Mouse (Mus musculus) hindbrain, postnatal 0 days (tissue): ENCODE measurements around the gene Cdk19. TPM values are rescaled to one million over a fixed set of nuclear protein-coding genes. Genes with fewer than 3 reads are reported as not detected.

ENCODE experiments used
- ATAC-seq: fragments of 200-750 bp; cut with Nextera tagmentation; 2 replicates; pipeline ENCODE4 v1.8.0; 2017; ENCODE audit warnings: mild to moderate bottlenecking, moderate TSS enrichment, moderate library complexity
- DNase-seq: peaks from one replicate; pipeline ENCODE4 v3.0.0-alpha.2; 2015; ENCODE audit warnings: low spot score
- H3K27ac ChIP-seq: fragments of 300-500 bp; sonication (generic); 2 replicates; pipeline ENCODE4 v1.5.1; 2014; ENCODE audit warnings: mild to moderate bottlenecking
- H3K27me3 ChIP-seq: fragments of 300-500 bp; sonication (generic); 2 replicates; pipeline ENCODE4 v1.6.1; 2014; ENCODE audit warnings: low read length, mixed read lengths; ENCODE audit not compliant: insufficient read depth
- H3K36me3 ChIP-seq: fragments of 300-500 bp; sonication (generic); 2 replicates; pipeline ENCODE4 v1.6.1; 2014; ENCODE audit warnings: low read length, mixed read lengths; ENCODE audit not compliant: insufficient read depth
- H3K4me1 ChIP-seq: fragments of 300-500 bp; sonication (generic); 2 replicates; pipeline ENCODE4 v1.6.1; 2014; ENCODE audit warnings: antibody characterized with exemption, low read length, mixed read lengths; ENCODE audit not compliant: insufficient read depth
- H3K4me2 ChIP-seq: fragments of 300-500 bp; sonication (generic); 2 replicates; pipeline ENCODE4 v1.6.1; 2014; ENCODE audit warnings: low read depth, mild to moderate bottlenecking, low read length, moderate library complexity, mixed read lengths
- H3K4me3 ChIP-seq: fragments of 300-500 bp; sonication (generic); 2 replicates; pipeline ENCODE4 v1.5.1; 2014; ENCODE audit warnings: low read length
- H3K9ac ChIP-seq: fragments of 300-500 bp; sonication (generic); replicated peaks from 2 replicates; pipeline ENCODE4 v1.6.1; 2014; ENCODE audit warnings: mild to moderate bottlenecking, low read length, moderate library complexity, mixed read lengths
- H3K9me3 ChIP-seq: fragments of 300-500 bp; sonication (generic); 2 replicates; pipeline ENCODE4 v1.6.1; 2016; ENCODE audit warnings: low read length, mixed read lengths
- CTCF ChIP-seq: IDR thresholded peaks from 2 replicates; pipeline ENCODE4 v1.5.1; 2016; ENCODE audit warnings: antibody characterized with exemption, control low read depth, low read depth
- WGBS: fragments of 180-500 bp; shearing (Covaris S2); extraction: QIAGEN DNeasy Blood & Tissue Kit; methylation state at CpG from one replicate; pipeline ENCODE4 v1.1.7; 2014; 5-methylcytosine and 5-hydroxymethylcytosine counted together
- polyA plus RNA-seq: library from polyadenylated mRNA; unstranded; fragments of >200 nt; fragmentation: Nextera tagmentation; extraction: Ambion mirVana; gene quantifications from 2 replicates; pipeline ENCODE4 v1.2.1, GENCODE M21; 2015
- total RNA-seq: library from RNA; depleted of rRNA; stranded (reverse); fragments of >200 nt; gene quantifications from 2 replicates; pipeline ENCODE4 v1.2.3, GENCODE M21; 2014

The Cdk19 gene
- total and polyA plus RNA-seq, 2 experiments from 2014 or later: 7.1 to 19.6 TPM

DNA sequence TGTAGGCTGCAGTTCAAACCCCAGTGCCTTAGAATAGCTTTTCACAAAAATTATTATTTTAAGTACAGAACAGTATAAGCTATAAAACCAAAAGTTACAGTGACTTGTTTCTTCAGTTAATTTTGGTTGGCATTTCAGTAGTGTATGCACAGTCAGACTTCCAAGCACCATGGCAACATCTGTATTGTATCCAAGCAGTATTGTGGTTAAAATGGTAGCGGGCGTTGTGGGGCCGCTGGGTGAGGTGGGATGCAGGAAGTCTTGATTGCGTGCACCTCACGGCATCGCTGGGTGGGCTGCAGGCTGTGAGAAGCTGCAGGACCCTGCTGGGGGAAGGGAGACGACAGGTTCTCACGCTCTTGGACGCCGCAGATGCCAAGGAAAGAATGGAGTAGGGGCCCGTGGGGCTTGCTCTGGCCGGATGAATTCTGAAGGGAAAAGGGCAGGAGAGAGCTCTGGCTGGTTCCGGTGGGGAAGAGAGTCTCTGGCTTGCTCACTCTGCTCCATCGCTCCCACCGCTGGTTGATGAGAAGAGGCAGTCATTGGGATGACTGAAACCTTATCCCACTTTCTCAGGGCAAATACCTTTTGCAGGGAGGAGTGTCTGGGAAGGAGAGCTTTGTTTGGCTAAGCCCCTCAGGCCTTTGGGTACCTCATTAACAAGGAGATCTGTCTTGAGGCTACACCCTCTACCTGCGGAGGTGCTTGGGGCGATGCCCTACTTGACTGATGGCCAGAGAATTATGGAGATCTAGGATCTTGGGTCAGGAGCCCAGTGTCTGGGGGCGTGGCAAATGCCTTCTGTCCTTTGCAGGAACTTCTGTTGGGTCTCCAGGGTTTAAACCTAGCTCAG is 86.1 kb downstream of the Cdk19 start:
- TF ChIP-seq CTCF: no peak

DNA sequence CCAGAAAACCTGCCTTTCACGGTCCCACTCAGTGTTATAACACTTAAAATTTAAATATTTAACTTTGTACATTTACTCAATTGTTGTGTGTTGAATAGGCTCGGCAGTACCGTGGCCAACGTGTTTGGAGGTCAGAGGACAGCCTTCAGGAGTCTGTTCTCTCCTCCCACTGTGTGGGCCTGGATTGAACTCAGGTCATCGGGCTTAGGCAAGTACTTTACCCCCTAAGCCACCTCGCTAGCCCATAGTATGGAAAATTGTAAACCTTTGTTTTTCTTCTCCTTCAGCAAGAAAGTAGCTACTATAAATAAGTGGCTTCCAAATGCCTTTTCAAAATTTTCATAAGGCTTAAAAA is 86.7 kb downstream of the Cdk19 start:
- Histone ChIP-seq H3K27ac (no peak overlapping the region), H3K4me1 (no peaks in the 10 kb centered on the region), H3K4me3 (no peak overlapping the region), H3K4me2 (no peak overlapping the region), H3K36me3 (no peaks in the 10 kb centered on the region), H3K9ac (no peak overlapping the region), H3K27me3 (no peaks in the 10 kb centered on the region), H3K9me3 (no peaks in the 10 kb centered on the region)
- ATAC-seq (no peak), DNase-seq (no peak)
- whole genome bisulfite sequencing: 36% methylated on average over 6 of the region's 6 CpGs
- TF ChIP-seq CTCF: no peak

More for the DNA sequence above, 86.1 kb downstream of the Cdk19 start:
- 23% methylated on average over 18 of the region's 18 CpGs for WGBS
- Histone ChIP-seq H3K9ac (0 out of 2 replicates have a peak overlapping the region, but pooled peaks have one; percentile 14), H3K4me2 (peak overlapping the region; percentile 50), H3K27me3 (no peaks in the 10 kb centered on the region), H3K27ac (peak overlapping the region; percentile 8), H3K4me3 (peak overlapping the region; percentile 18), H3K36me3 (no peaks in the 10 kb centered on the region), H3K9me3 (no peaks in the 10 kb centered on the region), H3K4me1 (no peaks in the 10 kb centered on the region)
- ATAC-seq (peak; percentile 49; the same call in 1 of the 2 replicates), DNase-seq (peak; percentile 34)

DNA sequence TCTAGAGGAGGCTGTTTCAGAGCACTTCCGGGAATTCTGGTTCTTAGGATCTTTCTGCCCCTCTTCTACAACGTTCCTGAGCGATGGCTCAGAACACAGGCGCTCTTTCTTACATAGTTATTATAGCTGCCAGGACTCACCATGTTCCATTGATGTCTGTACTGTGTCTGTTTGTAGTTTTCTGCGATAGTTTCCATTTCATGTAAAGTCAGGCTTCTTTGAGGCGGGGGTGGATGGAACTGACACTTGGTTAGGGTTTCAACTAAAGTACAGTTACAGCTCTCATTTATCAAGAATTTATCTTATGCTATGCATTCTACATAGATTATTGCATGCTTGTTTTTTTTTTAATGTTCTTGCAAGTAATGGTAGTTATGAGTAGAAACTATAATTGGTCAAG is 89.3 kb downstream of the Cdk19 start:
- Histone ChIP-seq H3K9me3 (no peaks in the 10 kb centered on the region), H3K4me1 (no peaks in the 10 kb centered on the region), H3K4me2 (no peak overlapping the region), H3K9ac (no peak overlapping the region), H3K27me3 (no peaks in the 10 kb centered on the region), H3K4me3 (no peak overlapping the region), H3K36me3 (no peaks in the 10 kb centered on the region), H3K27ac (no peak overlapping the region)
- TF ChIP-seq CTCF: no peak
- WGBS: 89% methylated on average over 6 of the region's 6 CpGs
- ATAC-seq (no peak), DNase-seq (no peak)

DNA sequence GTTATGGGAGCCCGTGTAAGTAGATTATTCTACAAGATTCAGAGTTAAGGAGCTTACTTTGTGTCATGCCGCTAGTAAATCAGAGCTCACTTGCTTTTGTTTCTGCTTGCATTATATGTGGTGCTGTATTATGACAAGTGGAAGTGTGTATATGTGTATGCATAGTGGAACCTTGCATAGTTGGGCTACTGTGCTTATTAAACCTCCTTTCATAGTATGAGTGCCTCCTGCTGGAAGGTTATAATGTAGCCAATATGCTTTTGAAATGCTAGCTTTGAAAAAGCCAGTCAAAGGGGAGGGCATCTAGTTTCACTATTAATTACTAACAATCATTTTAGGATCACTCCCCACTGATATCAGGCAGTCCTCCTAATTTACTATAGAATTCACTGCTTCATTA is 89.7 kb downstream of the Cdk19 start:
- H3K9me3 ChIP-seq: no peaks in the 10 kb centered on the region
- no peak for ATAC-seq
- no peak overlapping the region for H3K4me2 ChIP-seq
- H3K4me1 ChIP-seq: no peaks in the 10 kb centered on the region
- TF ChIP-seq CTCF: no peak
- H3K4me3 ChIP-seq: no peak overlapping the region
- DNase-seq: no peak
- H3K9ac ChIP-seq: no peak overlapping the region
- H3K27ac ChIP-seq: no peak overlapping the region
- H3K27me3 ChIP-seq: no peaks in the 10 kb centered on the region
- H3K36me3 ChIP-seq: no peaks in the 10 kb centered on the region
- 85% methylated on average over 2 of the region's 2 CpGs for WGBS

DNA sequence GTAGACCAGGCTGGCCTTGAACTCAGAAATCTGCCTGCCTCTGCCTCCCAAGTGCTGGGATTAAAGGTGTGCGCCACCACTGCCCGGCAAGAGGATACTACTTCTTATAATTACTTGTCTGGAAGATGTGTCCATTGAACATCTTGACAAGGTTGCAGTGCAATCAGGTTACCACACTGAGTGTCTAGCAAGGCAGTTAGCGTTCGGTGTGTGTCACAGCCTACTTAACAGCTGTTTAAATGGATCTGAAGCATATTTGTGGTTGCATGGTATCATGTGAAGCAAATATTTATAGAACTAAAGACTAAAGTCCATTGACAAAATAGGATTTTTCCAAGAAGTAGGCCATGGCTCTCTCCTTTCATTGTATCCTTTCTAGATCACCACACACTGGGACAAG is 90.8 kb downstream of the Cdk19 start:
- no peaks in the 10 kb centered on the region for H3K36me3 ChIP-seq
- H3K4me1 ChIP-seq: no peaks in the 10 kb centered on the region
- H3K4me2 ChIP-seq: no peak overlapping the region
- H3K9ac ChIP-seq: no peak overlapping the region
- ATAC-seq (no peak), DNase-seq (no peak)
- 99% methylated on average over 4 of the region's 4 CpGs for WGBS
- H3K4me3 ChIP-seq: no peak overlapping the region
- no peak overlapping the region for H3K27ac ChIP-seq
- TF ChIP-seq CTCF: no peak
- no peaks in the 10 kb centered on the region for H3K27me3 ChIP-seq
- no peaks in the 10 kb centered on the region for H3K9me3 ChIP-seq

DNA sequence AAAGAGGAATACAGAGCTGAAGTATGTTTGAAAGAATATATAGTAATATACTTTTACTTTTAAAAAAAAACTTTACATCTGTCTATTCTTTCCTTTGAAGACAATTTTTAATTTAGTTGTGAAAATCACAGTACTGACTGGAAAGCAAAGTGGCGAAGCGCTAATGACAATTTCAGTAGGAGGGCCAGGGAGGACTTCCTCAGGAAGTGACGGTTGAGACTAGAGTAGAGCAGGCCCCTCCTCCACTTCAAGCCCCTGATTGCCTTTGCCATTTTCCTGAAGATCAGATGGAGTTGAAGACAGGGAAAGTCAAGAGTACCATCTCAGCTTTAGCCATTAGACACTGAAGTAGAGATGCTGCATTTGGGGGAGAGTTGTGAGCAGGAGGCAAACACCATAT is 92.6 kb downstream of the Cdk19 start:
- Histone ChIP-seq H3K27ac (no peak overlapping the region), H3K9ac (no peak overlapping the region), H3K9me3 (no peaks in the 10 kb centered on the region), H3K4me2 (no peak overlapping the region), H3K27me3 (no peaks in the 10 kb centered on the region), H3K4me1 (no peaks in the 10 kb centered on the region), H3K4me3 (no peak overlapping the region), H3K36me3 (no peaks in the 10 kb centered on the region)
- ATAC-seq (no peak), DNase-seq (no peak)
- no peak for TF ChIP-seq CTCF
- WGBS: 89% methylated on average over 3 of the region's 3 CpGs

DNA sequence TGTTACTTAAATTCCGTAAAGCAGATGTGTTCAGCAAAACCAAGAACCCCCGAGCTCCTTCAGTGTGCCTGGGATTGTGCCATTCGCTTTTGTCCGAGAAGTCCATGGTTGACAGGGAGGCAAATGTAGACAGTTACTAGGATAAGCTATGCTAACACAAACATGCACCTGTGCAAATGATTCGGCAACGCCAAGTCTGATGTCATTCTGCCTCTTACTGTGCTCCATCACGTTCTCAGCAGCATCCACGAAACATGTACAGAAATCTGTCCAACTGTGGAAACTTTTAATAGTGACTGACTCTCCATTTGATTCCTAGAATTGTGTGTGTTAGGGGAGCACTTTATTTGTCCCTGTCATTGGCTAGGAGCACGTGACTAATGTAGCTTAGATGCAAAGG is 93.0 kb downstream of the Cdk19 start:
- DNase-seq (no peak), ATAC-seq (no peak)
- no peaks in the 10 kb centered on the region for H3K9me3 ChIP-seq
- H3K36me3 ChIP-seq: no peaks in the 10 kb centered on the region
- no peak overlapping the region for H3K4me3 ChIP-seq
- no peaks in the 10 kb centered on the region for H3K27me3 ChIP-seq
- H3K4me1 ChIP-seq: no peaks in the 10 kb centered on the region
- no peak overlapping the region for H3K4me2 ChIP-seq
- 92% methylated on average over 9 of the region's 9 CpGs for WGBS
- TF ChIP-seq CTCF: no peak
- no peak overlapping the region for H3K9ac ChIP-seq
- no peak overlapping the region for H3K27ac ChIP-seq
